Mouse (Mus musculus) midbrain, postnatal 0 days (tissue): ENCODE data around the gene Slit3. TPM values are rescaled to one million over a fixed set of nuclear protein-coding genes. Genes with fewer than 3 reads are reported as not detected.

ENCODE experiments used
- ATAC-seq: fragments of 200-750 bp; cut with Nextera tagmentation; 2 replicates; pipeline ENCODE4 v1.8.0; 2017; ENCODE audit warnings: moderate number of reproducible peaks, mild to moderate bottlenecking, moderate TSS enrichment, moderate library complexity; ENCODE audit not compliant: low FRiP score
- DNase-seq: peaks from one replicate; pipeline ENCODE4 v3.0.0-alpha.2; 2015; ENCODE audit warnings: low spot score
- H3K27ac ChIP-seq: fragments of 300-500 bp; sonication (generic); 2 replicates; pipeline ENCODE4 v1.5.1; 2014; ENCODE audit warnings: low read depth, mild to moderate bottlenecking, low read length, mixed read lengths
- H3K27me3 ChIP-seq: fragments of 300-500 bp; sonication (generic); 2 replicates; pipeline ENCODE4 v1.6.1; 2014; ENCODE audit warnings: low read length, control low read depth, mixed read lengths; ENCODE audit not compliant: insufficient read depth
- H3K36me3 ChIP-seq: fragments of 300-500 bp; sonication (generic); 2 replicates; pipeline ENCODE4 v1.6.1; 2014; ENCODE audit warnings: low read length, control low read depth, mixed read lengths; ENCODE audit not compliant: insufficient read depth
- H3K4me1 ChIP-seq: fragments of 300-500 bp; sonication (generic); 2 replicates; pipeline ENCODE4 v1.6.1; 2014; ENCODE audit warnings: mild to moderate bottlenecking, control low read depth, antibody characterized with exemption, low read length, mixed read lengths; ENCODE audit not compliant: insufficient read depth
- H3K4me2 ChIP-seq: fragments of 300-500 bp; sonication (generic); 2 replicates; pipeline ENCODE4 v1.6.1; 2014; ENCODE audit warnings: low read depth, mild to moderate bottlenecking, low read length, mixed read lengths; ENCODE audit not compliant: poor library complexity, severe bottlenecking
- H3K4me3 ChIP-seq: fragments of 300-500 bp; sonication (generic); 2 replicates; pipeline ENCODE4 v1.5.1; 2014; ENCODE audit warnings: low read depth, mild to moderate bottlenecking, low read length, moderate library complexity
- H3K9ac ChIP-seq: fragments of 300-500 bp; sonication (generic); replicated peaks from 2 replicates; pipeline ENCODE4 v1.6.1; 2014; ENCODE audit warnings: mild to moderate bottlenecking, low read length, moderate library complexity, mixed read lengths; ENCODE audit not compliant: poor library complexity, severe bottlenecking
- H3K9me3 ChIP-seq: fragments of 300-500 bp; sonication (generic); 2 replicates; pipeline ENCODE4 v1.6.1; 2016; ENCODE audit warnings: low read length, control low read depth
- CTCF ChIP-seq: IDR thresholded peaks from 2 replicates; pipeline ENCODE4 v1.5.1; 2016; ENCODE audit warnings: antibody characterized with exemption, mild to moderate bottlenecking
- WGBS: fragments of 180-500 bp; shearing (Covaris S2); extraction: QIAGEN DNeasy Blood & Tissue Kit; methylation state at CpG from one replicate; pipeline ENCODE4 v1.1.7; 2014; 5-methylcytosine and 5-hydroxymethylcytosine counted together
- polyA plus RNA-seq: library from polyadenylated mRNA; unstranded; fragments of >200 nt; fragmentation: Nextera tagmentation; extraction: Ambion mirVana; gene quantifications from 2 replicates; pipeline ENCODE4 v1.2.1, GENCODE M21; 2015
- total RNA-seq: library from RNA; depleted of rRNA; stranded (reverse); fragments of >200 nt; gene quantifications from 2 replicates; pipeline ENCODE4 v1.2.3, GENCODE M21; 2014

Slit3 gene
- total and polyA plus RNA-seq, 2 experiments from 2014 or later = 3.6 to 7.7 TPM

GRCm38 (mm10) chr11:35345696-35346480 is 224.9 kb downstream of the Slit3 start:
- no peaks in the 10 kb centered on the region for H3K36me3 ChIP-seq
- peaks cover 13% of the 10 kb centered on the region; the same call in 1 of the 2 replicates for H3K27me3 ChIP-seq
- 78% methylated on average over 13 of the region's 13 CpGs for WGBS
- ATAC-seq (no peak), DNase-seq (no peak)
- no peak overlapping the region for H3K4me3 ChIP-seq
- H3K27ac ChIP-seq = no peak overlapping the region
- H3K4me2 ChIP-seq = no peak overlapping the region
- TF ChIP-seq CTCF = no peak
- no peaks in the 10 kb centered on the region for H3K9me3 ChIP-seq
- no peak overlapping the region for H3K9ac ChIP-seq
- H3K4me1 ChIP-seq = 0 out of 2 replicates have a peak, but pooled peaks cover 3% of the 10 kb centered on the region

- Histone ChIP-seq H3K9ac (no peak overlapping the region), H3K27ac (no peak overlapping the region), H3K4me1 (0 out of 2 replicates have a peak, but pooled peaks cover 3% of the 10 kb centered on the region), H3K4me2 (no peak overlapping the region), H3K4me3 (no peak overlapping the region), H3K36me3 (no peaks in the 10 kb centered on the region), H3K9me3 (no peaks in the 10 kb centered on the region), H3K27me3 (peaks cover 13% of the 10 kb centered on the region; the same call in 1 of the 2 replicates)
- TF ChIP-seq CTCF = no peak
- DNase-seq (no peak), ATAC-seq (no peak)
- 17% methylated on average over 4 of the region's 4 CpGs for WGBS
Measured at GRCm38 (mm10) chr11:35348099-35348498, 227.1 kb downstream of the Slit3 start.

DNA sequence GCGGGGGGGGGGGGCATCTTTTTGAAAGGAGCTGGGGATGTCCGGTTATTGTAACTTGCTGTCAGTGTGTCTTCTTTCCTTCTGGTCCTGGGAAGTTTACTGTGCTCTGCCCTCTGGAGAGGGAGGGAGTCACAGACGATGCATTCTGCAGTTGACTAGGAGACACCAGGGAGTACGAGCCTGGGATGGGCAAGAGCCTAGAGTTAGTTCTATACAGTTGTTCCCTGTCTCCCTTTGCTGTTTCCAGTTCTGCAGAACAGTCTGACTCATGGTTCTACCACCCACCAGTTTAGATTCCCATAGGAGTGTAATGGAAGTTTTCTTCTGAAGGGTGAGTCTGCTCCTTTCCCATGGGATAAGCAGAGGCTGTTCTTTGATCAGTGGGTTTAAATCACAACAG is 229.9 kb downstream of the Slit3 start:
- WGBS = 16% methylated on average over 4 of the region's 4 CpGs

GRCm38 (mm10) chr11:35351376-35351775 is 230.4 kb downstream of the Slit3 start:
- 18% methylated on average over 2 of the region's 2 CpGs for WGBS
- 0 out of 2 replicates have a peak, but pooled peaks cover 9% of the 10 kb centered on the region for H3K27me3 ChIP-seq
- H3K4me3 ChIP-seq = no peak overlapping the region
- no peak overlapping the region for H3K4me2 ChIP-seq
- ATAC-seq (no peak), DNase-seq (no peak)
- no peak for TF ChIP-seq CTCF
- H3K9me3 ChIP-seq = no peaks in the 10 kb centered on the region
- H3K27ac ChIP-seq = no peak overlapping the region
- no peaks in the 10 kb centered on the region for H3K36me3 ChIP-seq
- no peak overlapping the region for H3K9ac ChIP-seq
- 0 out of 2 replicates have a peak, but pooled peaks cover 3% of the 10 kb centered on the region for H3K4me1 ChIP-seq

More for the DNA sequence above, 229.9 kb downstream of the Slit3 start:
- Histone ChIP-seq H3K4me3 (no peak overlapping the region), H3K36me3 (no peaks in the 10 kb centered on the region), H3K4me2 (no peak overlapping the region), H3K27ac (no peak overlapping the region), H3K9ac (no peak overlapping the region), H3K27me3 (0 out of 2 replicates have a peak, but pooled peaks cover 9% of the 10 kb centered on the region), H3K9me3 (no peaks in the 10 kb centered on the region), H3K4me1 (0 out of 2 replicates have a peak, but pooled peaks cover 3% of the 10 kb centered on the region)
- no peak for ATAC-seq
- no peak for TF ChIP-seq CTCF
- no peak for DNase-seq

DNA sequence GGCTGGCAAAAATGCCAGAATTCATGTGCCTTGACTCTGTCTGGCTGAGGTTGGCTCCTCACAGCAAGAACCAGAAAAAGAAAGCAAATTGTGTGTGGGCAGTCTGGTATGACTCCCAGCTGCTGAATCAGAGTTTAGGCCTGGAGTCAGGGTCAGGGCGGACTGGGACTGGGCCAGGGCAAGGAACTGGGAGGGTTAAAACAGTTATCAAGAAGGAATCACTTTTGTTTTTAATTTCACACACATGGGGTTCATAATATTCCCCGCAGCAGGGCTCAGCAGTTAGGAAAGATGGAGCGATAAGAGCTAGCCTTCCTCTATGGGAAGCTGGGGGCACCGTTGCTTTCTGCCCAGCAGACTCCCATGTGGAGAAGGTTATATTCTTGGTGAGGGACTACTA is 234.8 kb downstream of the Slit3 start:
- H3K27ac ChIP-seq = no peak overlapping the region
- H3K27me3 ChIP-seq = peaks cover 18% of the 10 kb centered on the region; the same call in 1 of the 2 replicates
- no peaks in the 10 kb centered on the region for H3K9me3 ChIP-seq
- H3K36me3 ChIP-seq = no peaks in the 10 kb centered on the region
- no peak overlapping the region for H3K4me3 ChIP-seq
- no peaks in the 10 kb centered on the region for H3K4me1 ChIP-seq
- no peak overlapping the region for H3K9ac ChIP-seq
- DNase-seq (no peak), ATAC-seq (no peak)
- 77% methylated on average over 4 of the region's 4 CpGs for WGBS
- H3K4me2 ChIP-seq = no peak overlapping the region
- no peak for TF ChIP-seq CTCF

GRCm38 (mm10) chr11:35361071-35361470 is 240.0 kb downstream of the Slit3 start:
- ATAC-seq (no peak), DNase-seq (no peak)
- Histone ChIP-seq H3K4me2 (no peak overlapping the region), H3K9me3 (no peaks in the 10 kb centered on the region), H3K36me3 (no peaks in the 10 kb centered on the region), H3K27ac (no peak overlapping the region), H3K9ac (no peak overlapping the region), H3K4me3 (no peak overlapping the region), H3K4me1 (0 out of 2 replicates have a peak, but pooled peaks cover 5% of the 10 kb centered on the region), H3K27me3 (peaks cover 35% of the 10 kb centered on the region; the same call in 1 of the 2 replicates)
- 78% methylated on average over 6 of the region's 6 CpGs for WGBS
- no peak for TF ChIP-seq CTCF
